Mouse (Mus musculus) embryo, embryonic 11.5 days (tissue): ENCODE data around the gene Mrpl39.

Experiments used
- DNase-seq: peaks from one replicate; pipeline ENCODE4 v3.0.0-alpha.2; 2012; ENCODE audit warnings: low read depth, low spot score

Mrpl39 gene

DNA sequence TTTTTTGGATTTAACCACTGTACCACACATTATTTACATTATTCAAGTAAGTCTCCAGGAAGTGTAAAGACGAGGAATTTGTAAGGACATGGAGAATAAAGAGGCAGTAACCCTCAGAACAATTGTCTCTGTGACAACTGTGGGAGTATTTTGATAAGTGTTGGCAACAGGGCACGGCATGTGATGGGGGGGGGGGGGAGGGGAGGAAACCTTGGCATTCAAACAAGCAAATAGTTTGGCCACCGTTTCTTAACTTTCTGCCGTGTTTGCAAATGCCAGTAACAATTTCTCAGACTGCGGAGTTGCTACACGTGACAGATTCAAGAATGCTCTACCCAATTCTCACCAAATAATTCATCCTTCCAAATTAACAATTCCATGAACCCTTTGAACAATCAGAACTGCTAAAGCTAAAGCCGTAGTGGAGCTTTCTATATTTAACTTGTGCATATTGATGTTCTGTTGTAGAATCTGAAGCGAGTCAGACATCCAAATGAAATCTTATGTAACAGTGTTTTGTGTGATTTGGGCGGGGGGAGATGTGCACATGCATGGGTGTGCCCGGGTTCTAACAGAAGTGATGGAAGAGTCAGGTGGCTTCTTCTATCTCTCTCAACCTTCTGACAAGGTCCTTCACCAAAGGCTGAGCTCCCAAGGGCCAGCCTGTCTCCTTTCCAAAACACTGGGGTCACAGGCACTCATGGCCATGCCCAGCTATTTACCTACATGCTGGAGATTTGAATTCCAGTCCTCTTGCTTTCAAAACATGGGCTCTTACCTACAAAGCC lies 9.4 kb upstream of the Mrpl39 start:
- no peak for DNase-seq

DNA sequence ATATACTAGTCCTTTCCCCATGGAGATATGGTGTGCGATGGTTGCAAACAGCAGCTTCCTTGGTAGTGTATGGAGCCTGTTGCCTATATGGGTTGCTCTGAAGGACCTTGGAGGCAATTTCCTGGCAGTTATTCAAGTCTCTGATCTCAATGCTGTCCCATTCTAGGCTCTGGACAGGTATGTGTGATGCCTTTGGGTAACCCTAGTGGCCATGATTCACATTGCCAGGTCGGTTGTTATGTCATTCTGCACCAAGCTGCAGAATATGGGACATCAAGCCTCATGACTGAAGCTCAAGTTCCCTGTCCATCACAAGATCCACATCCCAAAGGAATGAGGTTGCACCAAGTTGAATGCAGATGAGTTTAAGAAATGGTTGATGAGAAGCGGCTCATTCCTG lies 1.8 kb upstream of the Mrpl39 start:
- no peak for DNase-seq

DNA sequence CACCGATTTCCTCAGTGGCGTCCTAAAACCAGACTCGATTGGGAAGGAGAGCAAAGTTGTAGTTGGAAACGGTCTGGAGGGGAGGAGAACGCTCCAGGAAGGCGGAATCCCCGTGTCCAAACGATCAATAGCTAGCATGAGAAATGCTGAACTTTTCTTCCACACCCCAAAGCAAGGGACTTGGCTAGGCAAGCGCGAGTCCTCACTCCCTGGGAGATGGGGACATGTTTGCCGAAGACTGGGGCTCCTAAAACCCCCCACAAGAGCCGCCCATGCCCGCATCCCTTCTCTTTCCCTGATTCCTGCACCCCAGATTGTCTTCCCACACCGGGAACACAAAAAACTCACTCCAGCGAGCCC lies 756 bp downstream of the Mrpl39 start:
- no peak for DNase-seq

DNA sequence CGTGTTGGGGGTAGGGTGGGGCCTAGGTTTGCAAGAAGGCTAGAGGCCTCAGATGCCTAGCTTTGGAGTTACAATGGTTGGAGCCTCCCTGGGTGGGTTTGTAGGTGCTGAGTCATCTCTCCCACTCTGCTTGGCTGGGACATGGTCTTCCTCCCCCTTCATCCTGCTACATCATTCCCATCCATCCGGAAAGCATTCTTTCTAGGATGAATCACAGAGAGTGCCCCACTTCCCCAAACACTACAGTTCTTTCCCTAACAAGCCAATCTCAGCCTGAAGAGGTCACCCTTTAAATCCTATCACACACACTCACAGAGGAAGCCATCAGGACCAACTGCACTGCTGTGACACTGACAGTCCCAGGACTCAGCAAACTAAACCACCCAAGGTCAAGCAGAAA lies 14.9 kb downstream of the Mrpl39 start:
- DNase-seq: no peak

DNA sequence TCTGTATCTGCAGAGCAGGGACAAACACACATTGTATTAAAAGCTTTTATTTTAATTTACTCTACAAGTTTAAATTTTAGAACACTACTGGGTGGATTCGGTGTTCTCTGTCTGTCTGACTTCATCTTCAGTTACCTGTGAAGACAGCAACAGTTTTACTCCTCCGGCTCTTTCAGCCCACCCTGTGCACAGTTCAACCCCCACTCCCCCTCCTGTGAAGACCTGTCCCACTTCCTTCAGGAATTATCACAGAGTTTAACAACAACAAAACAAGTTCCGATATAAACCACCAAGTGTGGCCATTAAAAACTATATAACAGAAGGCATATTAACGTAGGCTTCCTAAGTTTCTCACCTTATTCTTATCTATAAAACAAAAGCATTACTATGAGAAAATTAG lies 17.3 kb downstream of the Mrpl39 start:
- no peak for DNase-seq

DNA sequence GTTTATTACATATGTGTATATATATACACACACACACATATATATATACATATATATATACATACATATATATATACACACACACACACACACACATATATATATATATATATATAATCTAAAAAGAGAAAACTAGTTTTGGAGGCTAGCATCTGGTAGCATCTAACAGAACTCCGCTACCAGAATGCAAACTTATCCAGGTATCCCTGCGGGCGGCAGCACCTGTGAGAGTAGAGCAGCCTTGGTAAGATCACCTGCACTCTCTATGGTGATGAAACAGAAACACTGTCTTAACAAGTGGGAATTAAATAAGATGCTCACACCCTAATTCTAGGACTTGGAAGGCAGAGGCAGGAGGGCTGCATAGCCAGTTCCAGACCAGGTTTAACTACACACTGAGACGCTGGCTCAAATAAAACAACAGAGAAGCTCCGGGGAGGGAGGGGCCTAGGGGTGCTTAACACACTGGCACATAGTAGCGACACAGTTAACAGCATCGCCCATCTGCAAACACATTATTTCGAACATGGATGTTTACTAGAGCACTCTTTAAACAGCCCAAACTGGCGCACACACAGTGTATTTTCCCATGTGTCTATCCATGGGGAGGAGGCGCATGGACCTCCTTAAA lies 17.8 kb downstream of the Mrpl39 start:
- no peak for DNase-seq

DNA sequence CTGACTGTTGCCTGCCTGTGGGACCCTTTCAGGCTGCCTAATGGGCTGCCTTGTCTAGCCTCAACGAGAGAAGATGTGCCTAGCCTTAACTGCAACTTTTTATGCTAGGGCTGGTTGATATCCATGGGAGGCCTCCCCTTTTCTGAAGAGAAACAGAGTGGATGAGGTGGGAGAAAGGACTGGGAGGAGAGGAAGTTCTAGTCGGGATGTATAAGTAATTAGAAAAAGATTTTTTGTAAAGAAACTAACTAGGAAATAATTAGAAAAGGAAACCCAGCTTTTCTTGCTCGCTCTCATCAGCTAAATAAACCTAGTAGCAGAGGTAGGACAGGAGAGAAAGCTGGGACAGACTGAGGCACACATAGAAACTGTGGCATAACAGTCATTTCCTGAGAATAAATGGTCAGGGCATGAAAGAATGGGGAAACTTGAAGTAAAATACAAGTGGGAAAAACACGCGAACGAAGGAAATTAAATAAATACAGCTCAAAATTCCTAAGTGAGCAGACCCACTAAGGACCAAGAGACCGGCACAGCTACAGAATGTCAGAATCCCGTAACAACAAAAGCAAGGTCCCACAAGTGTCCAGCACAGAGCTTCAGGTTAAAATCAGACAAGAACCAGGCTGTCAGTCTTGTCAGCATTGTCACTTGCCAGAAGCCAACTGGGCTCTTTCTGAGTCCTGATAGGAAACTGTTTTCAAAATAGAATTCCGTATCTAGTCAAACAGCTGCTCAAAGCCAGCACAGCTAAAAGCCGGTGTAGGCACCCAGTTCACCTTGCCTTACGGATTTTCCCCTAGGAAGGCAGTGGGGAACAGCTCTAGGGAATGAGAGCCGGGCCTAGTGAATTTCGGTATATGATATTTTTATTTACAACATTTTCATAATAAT lies 18.6 kb downstream of the Mrpl39 start:
- no peak for DNase-seq

DNA sequence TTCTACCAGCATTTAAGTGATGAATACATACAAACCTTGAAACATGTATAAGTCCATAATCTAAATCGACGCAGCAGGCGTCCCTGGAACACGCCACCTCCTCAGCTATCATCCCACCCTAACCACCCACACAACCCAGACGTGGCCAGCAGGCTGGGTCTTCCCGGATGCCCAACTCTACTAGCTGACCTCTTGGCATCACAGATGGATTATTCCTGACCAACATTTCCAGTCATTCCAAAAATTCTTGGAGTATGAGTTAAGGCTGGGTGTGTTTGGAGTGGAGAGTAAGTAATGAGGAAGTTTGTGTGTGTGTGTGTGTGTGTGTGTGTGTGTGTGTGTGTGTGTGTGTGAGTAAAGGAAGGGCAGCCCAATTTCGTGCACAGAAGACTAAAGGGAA lies 19.3 kb downstream of the Mrpl39 start:
- DNase-seq: no peak

DNA sequence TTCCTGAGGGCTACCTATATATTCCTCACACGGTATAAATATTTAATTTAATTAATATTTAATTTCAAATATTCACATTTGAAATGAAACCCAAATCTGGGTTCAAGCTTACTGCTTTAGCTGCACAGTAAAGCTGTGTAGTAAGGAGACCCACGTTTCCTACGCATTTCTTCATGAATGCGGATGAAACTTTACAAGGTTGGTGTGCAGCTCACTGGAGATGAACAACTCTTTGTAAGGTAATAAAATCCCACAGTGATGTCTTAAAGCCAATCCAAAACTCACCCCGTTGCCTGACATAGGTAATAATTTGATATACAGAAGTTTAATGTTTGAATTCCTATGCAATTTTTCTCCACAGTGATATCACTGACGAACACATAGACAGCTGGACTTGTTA lies 20.6 kb downstream of the Mrpl39 start:
- DNase-seq: no peak

DNA sequence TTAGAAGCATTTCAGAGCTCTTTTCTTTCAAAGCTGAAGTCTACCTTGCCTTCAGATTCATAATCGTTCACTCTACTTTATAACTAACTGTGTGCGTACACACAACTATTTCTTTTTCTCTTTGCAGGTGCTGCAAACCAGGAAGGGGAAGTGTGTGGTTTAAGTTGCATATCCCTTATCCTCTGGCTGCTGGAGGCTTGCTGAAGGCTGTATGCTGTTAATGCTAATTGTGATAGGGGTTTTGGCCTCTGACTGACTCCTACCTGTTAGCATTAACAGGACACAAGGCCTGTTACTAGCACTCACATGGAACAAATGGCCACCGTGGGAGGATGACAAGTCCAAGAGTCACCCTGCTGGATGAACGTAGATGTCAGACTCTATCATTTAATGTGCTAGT lies 21.6 kb downstream of the Mrpl39 start:
- DNase-seq: no peak

DNA sequence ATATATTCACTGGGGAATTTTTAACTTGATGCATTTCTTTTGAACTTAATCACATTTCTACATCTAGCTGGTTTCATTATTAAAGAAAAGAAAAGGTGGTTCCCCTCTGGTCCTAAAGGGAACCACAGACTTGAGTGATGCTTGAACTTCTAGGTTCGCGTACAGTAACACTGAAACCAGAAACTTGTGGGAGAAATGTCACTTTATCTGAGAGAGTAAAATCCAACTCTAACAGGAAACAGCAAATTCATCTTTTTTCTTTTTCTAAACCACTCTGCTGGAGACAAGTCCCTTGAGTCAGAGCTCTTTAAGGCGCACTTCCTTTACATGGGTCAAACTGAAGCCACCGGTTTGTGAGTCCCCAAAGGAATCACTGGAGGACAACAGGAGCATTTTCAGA lies 22.4 kb downstream of the Mrpl39 start:
- DNase-seq: no peak

DNA sequence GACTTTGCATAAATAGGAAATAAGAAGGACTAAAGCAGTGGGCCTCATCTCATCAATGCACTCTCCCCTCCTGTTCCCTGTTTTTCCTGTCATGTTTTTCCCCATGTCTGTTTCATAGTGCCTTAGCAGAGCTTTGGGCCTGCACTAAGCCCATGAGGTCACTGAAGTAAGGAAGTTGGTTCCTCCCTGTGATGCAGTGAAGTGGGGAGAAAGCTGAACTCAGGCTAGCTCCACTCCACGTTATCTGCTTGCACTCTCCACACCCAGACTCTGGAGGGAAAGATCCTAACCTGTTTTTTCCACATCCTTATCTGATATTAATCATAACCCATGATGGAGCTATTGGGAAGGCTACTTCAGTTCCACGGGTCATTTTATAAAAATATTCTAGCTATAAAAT lies 26.9 kb downstream of the Mrpl39 start:
- no peak for DNase-seq

DNA sequence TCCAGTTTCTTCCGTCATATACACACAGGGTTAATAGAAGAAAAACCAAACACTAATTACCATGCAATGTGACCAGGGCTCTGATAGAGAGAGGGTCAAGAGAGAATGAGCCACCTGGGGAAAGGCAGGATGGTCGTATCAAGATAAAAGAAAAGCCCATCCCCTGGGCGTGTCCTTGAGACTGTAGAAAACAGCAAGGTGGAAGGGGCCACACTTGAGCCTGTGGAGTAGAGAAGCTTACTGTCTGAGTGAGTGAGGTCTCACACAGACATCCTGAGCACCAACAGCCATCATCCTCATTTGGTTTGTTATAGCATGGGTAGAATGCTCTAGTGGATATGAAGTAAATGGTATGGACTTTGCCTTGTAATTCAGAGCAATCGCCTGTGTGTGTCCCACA lies 27.7 kb downstream of the Mrpl39 start:
- no peak for DNase-seq

DNA sequence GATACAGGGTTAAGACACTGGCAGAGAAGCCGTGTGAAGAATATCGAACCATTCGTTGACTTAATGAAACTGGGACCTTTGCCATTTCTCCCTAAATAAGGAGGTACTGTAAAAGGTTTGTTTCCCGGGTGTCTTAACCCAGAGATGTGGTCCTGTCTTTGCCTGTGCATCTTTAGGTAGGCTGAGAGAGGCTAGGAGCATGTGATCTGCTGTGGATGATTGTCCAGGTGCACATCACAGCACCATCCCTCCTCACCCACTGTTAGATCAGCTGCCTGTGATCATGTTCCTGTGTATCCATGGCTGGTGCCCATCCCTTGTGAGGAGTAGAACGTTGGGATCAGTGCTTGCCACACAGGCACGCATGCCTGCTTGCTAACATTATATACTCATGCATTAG lies 29.0 kb downstream of the Mrpl39 start:
- DNase-seq: no peak

DNA sequence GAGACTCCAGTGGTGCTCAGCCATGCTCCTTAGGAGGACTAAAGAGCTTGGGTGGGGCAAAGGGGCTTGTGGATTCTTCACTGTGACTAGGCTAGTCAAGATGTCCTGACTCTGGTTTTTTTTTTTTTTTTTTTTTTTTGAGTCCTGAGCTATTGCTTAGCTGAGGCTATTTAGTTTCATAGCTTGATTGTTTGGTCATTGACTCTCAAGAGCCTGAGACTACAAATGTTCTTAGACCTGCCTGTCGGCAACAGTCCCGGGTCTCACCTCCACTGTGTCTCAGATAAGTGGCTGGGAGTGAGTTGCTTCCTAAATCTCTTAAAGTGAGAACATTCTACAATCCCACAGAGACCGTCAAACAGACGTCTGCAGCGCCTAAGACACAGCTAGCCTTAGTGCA lies 30.0 kb downstream of the Mrpl39 start:
- DNase-seq: no peak

DNA sequence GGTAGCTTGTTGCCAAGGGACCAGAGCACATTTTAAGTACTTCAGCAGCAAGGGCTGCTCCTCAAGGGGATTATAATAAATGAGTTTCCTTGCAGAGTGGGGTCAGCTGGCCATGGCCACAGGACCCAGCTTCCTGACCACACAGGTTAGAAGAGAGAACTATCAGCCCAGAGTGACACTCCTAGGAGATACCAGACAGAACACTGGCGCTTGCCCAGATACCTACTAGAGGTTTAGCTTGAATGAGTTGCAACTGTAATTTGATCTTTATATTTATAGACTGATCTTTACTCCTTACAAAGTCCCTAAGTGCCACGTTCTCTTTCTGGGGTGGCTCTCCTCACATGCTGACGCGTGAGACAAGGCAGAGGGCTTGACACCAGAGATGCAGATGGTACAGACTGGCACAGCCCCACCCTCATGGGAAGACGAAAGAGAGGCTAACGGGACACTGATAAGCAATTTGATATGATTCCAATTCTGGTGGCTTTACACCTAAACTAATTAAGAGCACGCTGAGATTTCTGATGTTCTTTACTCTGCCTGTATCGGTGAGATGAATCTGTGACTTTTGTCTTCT lies 30.8 kb downstream of the Mrpl39 start:
- no peak for DNase-seq

DNA sequence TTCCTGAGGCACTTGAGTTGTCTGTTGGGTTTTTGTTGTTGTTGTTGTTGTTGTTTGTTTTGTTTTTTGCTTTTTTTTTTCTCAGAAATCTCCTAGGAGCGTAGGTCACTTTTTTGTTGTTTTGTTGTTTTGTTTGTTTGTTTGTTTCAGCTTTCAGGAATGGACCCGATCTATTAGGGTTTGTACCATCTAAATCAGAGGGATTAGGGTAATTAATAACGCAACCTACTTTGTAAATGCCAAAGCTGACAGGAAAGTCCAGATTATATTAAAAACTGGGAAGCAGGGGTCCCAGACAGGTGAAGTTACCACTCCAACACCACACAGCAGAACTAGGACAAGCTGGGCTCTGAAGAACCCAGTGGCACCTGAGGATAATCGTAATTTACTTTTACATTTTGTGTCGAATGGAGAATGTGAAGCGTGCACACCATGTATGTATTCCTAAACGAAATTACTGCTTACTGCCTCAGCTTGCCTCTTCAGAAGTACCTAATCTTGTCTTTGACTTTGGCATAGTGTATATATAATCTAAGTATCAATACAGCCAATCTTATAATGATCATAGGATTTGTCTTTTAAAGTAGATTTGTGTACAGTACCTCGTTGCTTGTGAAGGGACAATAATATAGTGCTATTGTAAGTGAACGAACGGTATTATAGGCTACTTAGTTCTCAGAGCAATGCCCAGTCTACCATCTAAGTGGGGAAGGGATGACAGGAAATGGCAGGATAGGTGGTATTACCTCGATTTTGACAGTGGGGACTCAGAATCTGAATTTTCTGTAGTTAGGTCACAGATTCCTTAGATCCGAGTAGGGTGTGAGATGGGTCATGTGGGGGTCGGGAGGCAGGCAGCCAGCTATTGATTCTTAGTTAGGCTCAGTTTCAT lies 31.5 kb downstream of the Mrpl39 start:
- DNase-seq: no peak

DNA sequence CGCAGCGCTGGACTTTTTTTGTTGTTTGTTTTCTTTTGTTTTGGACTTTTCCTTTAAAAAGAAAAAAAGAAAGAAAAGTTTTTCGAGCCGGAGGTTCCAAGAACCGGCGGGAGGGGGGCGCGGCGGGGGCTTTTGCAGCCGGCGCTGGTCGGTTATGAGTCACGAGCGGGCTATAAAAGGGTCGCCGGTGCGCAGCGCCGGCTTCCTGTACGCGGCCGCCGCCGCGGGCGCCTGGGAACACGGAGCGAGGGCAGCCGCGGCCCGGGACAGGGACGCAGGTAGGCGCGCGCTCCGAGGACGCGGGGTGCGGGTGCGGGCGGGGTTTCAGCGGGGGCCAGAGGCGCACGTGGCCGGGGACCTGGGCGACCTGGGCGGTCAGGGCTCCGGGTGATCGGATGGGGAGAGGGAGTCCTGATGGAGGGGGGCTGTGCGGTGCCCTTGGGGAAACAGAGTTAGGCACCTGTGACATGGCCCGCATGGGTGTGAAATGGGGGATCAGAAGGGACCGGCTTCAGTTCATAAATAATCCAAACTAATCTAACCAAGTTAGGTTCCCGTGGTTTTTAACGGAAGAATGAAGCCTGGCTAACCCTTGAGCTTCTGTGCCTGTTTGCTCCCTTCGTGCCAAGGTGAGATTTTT lies 32.3 kb downstream of the Mrpl39 start:
- DNase-seq: no peak

DNA sequence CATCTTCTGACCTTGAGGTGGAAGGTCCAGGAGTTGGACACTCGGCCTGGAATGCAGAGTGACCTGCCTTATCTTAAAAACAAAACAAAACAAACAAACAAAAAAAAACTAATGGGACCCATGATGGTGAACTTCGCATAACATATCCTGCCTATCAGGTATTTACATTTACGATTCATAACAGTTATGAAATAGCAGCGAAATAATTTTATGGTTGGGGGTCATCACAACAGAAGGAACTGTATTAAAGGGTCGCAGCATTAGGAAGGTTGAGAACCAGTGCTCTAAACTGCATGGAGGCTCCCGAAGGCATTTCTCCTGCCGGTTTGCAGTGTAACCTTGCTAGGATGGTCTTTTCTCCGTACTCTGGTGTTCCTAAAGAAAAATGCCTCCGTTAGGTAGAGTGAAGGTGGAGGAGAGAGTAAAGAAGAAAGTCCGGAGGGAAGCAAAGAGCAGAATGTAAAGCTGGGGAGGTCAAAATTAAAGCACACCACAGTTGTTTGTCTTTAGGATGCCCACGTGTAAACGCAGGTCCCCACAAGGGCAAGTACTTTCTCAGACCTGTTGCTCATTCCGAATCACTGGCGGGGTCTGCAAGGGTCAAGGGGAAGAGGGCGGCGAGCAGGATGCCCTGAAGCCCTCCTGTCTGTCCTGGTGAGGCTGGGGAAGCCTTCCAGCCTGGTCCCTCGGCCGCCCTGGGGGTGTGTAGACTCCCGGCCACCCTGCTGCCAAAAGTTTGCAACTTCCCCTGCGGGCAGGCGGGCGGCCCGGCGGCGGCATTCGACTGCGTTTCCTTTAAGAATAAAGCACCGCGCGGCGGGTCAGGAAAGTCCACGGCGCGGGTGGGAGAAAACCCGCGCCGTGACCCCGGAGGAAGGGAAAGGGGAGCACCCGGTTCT lies 33.1 kb downstream of the Mrpl39 start:
- DNase-seq: no peak

DNA sequence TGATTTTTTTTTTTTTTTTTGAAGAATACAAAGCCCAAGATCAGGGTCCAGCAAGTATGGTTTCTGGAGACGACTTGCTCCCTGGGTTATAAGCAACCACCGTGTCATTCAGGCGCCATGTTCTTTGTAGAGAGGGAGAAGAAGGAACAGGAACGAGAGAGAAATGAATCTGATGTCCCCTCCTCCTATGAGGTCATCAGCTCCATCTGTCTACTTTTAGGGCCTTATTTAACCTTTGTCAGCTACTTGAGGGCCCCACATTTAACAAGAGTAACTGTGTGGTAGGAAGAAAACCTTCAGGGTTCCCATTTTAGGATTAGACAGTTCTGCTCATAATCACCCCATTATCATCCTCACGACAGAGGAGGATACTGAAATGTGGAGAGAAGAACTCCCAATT lies 34.5 kb downstream of the Mrpl39 start:
- DNase-seq: no peak
